Mouse (Mus musculus): ENCODE measurements at regions not wholly inside any gene's neighbourhood (a gene's known extent, or its start where the extent isn't known, plus 50 kb on each side); places are given as distances from the start of the nearest gene placed in this dataset.

GRCm38 (mm10) chr12:51521610-51522120, 71.5 kb upstream of the Coch start:
- no peak for TF ChIP-seq CTCF (IDR thresholded peaks at IDR 0.05; ENCODE audit: low read depth, low read length)
- TF ChIP-seq POLR2A (IDR thresholded peaks at IDR 0.05; ENCODE audit: extremely low read depth, insufficient read depth, low read length): no peak
- WGBS: 85% methylated on average over 2 of the region's 2 CpGs

GRCm38 (mm10) chr12:51523866-51524265, 69.3 kb upstream of the Coch start:
- Histone ChIP-seq H3K9ac (ENCODE audit: low read depth, low read length) (no peak overlapping the region), H3K4me3 (ENCODE audit: insufficient read depth, low read depth, low read length) (no peak overlapping the region), H3K4me1 (ENCODE audit: control insufficient read depth, insufficient read depth, low read length) (peaks cover 4% of the 10 kb centered on the region), H3K36me3 (ENCODE audit: control insufficient read depth, insufficient read depth, low read length) (no peaks in the 10 kb centered on the region), H3K27me3 (ENCODE audit: control insufficient read depth, insufficient read depth, low read length) (no peaks in the 10 kb centered on the region), H3K27ac (replicated peaks; ENCODE audit: insufficient read depth, low read depth, low read length) (peak overlapping the region; percentile 46), H3K79me2 (ENCODE audit: control insufficient read depth, insufficient read depth, low read length) (no peaks in the 10 kb centered on the region)
- TF ChIP-seq CTCF (IDR thresholded peaks at IDR 0.05; ENCODE audit: low read depth, low read length) (no peak), POLR2A (IDR thresholded peaks at IDR 0.05; ENCODE audit: extremely low read depth, insufficient read depth, low read length) (no peak)
- DNase-seq (ENCODE audit: extremely low read depth, low read depth, low spot score): peak; percentile 91
- 12% methylated on average over 4 of the region's 4 CpGs for WGBS

More at GRCm38 (mm10) chr12:51521610-51522120, 71.5 kb upstream of the Coch start:
- no peak overlapping the region for H3K27ac ChIP-seq (replicated peaks; ENCODE audit: insufficient read depth, low read depth, low read length)
- H3K9ac ChIP-seq (ENCODE audit: low read depth, low read length): no peak overlapping the region
- H3K79me2 ChIP-seq (ENCODE audit: control insufficient read depth, insufficient read depth, low read length): no peaks in the 10 kb centered on the region
- no peak overlapping the region for H3K4me3 ChIP-seq (ENCODE audit: insufficient read depth, low read depth, low read length)
- no peak for DNase-seq (ENCODE audit: extremely low read depth, low read depth, low spot score)
- H3K36me3 ChIP-seq (ENCODE audit: control insufficient read depth, insufficient read depth, low read length): no peaks in the 10 kb centered on the region
- H3K4me1 ChIP-seq (ENCODE audit: control insufficient read depth, insufficient read depth, low read length): peaks cover 4% of the 10 kb centered on the region
- H3K27me3 ChIP-seq (ENCODE audit: control insufficient read depth, insufficient read depth, low read length): no peaks in the 10 kb centered on the region

DNA sequence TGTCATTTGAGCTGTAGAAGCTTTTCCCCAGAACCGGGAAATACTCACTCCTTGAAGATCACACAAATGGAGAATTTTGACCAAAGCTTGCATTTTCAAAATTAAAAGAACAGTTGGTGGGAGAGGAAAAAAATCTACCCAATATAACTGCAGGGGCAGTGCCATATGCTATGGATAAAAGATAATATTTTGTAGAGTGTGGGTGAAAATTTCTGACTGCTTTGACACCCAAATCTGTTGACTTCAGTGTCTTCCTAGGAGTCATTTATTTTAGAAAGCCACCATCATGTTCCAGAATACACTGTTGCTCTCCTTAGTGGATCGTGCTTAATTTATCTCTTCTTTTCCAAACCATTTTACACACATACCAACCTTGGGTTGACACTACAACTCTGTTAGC, 65.3 kb upstream of the Coch start:
- Histone ChIP-seq H3K4me1 (ENCODE audit: control insufficient read depth, insufficient read depth, low read length) (peaks cover 4% of the 10 kb centered on the region), H3K4me3 (ENCODE audit: insufficient read depth, low read depth, low read length) (no peak overlapping the region), H3K27ac (replicated peaks; ENCODE audit: insufficient read depth, low read depth, low read length) (no peak overlapping the region), H3K36me3 (ENCODE audit: control insufficient read depth, insufficient read depth, low read length) (no peaks in the 10 kb centered on the region), H3K9ac (ENCODE audit: low read depth, low read length) (no peak overlapping the region), H3K79me2 (ENCODE audit: control insufficient read depth, insufficient read depth, low read length) (no peaks in the 10 kb centered on the region), H3K27me3 (ENCODE audit: control insufficient read depth, insufficient read depth, low read length) (no peaks in the 10 kb centered on the region)
- 95% methylated on average over 2 of the region's 2 CpGs for WGBS
- TF ChIP-seq POLR2A (IDR thresholded peaks at IDR 0.05; ENCODE audit: extremely low read depth, insufficient read depth, low read length) (no peak), CTCF (IDR thresholded peaks at IDR 0.05; ENCODE audit: low read depth, low read length) (no peak)
- no peak for DNase-seq (ENCODE audit: extremely low read depth, low read depth, low spot score)

DNA sequence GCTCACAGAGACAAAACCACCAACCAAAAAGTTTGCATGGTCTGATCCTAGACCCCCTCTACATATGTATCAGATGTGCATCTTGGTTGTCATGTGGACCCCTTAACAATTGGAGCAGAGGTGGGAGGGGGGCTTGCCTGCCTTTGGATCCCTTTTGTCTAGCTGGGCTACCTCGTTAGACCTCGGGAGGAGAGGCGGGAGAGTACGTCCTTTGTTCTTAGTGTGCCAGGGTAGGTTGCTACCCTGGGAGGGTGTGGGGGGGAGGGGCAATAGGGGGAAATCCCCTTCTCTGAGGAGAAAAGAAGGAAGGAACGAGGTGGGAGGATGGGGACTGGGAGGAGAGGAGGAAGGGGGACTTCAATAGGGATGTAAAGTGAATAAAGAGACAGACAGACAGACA, 58.5 kb upstream of the Coch start:
- TF ChIP-seq POLR2A (IDR thresholded peaks at IDR 0.05; ENCODE audit: extremely low read depth, insufficient read depth, low read length) (no peak), CTCF (IDR thresholded peaks at IDR 0.05; ENCODE audit: low read depth, low read length) (no peak)
- H3K27ac ChIP-seq (replicated peaks; ENCODE audit: insufficient read depth, low read depth, low read length): no peak overlapping the region
- 35% methylated on average over 5 of the region's 5 CpGs for whole genome bisulfite sequencing

DNA sequence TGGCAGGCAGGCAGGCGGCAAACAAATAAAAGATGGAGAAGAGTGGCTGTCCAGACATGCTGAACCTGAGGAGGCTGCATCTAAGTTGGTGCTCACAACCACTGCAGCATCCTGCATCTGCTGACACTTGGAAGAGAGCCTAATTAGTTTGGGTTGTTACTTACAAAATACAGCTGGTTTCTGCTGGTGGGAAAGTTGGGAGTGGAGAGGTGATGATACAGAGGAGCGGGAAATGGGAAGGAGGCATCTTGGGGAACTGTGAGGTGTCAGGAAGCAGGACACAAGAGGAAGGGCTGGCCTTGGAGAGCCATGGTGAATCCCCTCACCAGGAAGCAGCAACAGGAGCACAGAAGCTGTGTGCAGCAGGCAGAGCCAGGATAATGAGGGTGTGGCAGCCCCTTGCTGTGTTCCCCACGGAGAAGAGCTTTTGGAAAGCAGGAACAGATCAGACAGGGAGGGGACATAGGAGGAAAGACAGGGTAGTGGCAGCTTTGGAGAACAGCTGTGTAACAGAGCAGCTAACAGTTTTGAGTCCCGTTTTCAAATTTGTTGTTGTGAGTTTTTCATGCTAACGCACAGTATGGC, 58.0 kb upstream of the Coch start:
- H3K9ac ChIP-seq (ENCODE audit: low read depth, low read length): no peak overlapping the region
- no peaks in the 10 kb centered on the region for H3K27me3 ChIP-seq (ENCODE audit: control insufficient read depth, insufficient read depth, low read length)
- TF ChIP-seq POLR2A (IDR thresholded peaks at IDR 0.05; ENCODE audit: extremely low read depth, insufficient read depth, low read length) (no peak), CTCF (IDR thresholded peaks at IDR 0.05; ENCODE audit: low read depth, low read length) (no peak)
- H3K36me3 ChIP-seq (ENCODE audit: control insufficient read depth, insufficient read depth, low read length): no peaks in the 10 kb centered on the region
- 57% methylated on average over 5 of the region's 5 CpGs for WGBS
- no peak overlapping the region for H3K27ac ChIP-seq (replicated peaks; ENCODE audit: insufficient read depth, low read depth, low read length)
- no peaks in the 10 kb centered on the region for H3K4me1 ChIP-seq (ENCODE audit: control insufficient read depth, insufficient read depth, low read length)
- H3K4me3 ChIP-seq (ENCODE audit: insufficient read depth, low read depth, low read length): no peak overlapping the region
- DNase-seq (ENCODE audit: extremely low read depth, low read depth, low spot score): no peak
- no peaks in the 10 kb centered on the region for H3K79me2 ChIP-seq (ENCODE audit: control insufficient read depth, insufficient read depth, low read length)

More for the DNA sequence above, 58.5 kb upstream of the Coch start:
- H3K79me2 ChIP-seq (ENCODE audit: control insufficient read depth, insufficient read depth, low read length): no peaks in the 10 kb centered on the region
- no peak overlapping the region for H3K9ac ChIP-seq (ENCODE audit: low read depth, low read length)
- no peaks in the 10 kb centered on the region for H3K4me1 ChIP-seq (ENCODE audit: control insufficient read depth, insufficient read depth, low read length)
- H3K27me3 ChIP-seq (ENCODE audit: control insufficient read depth, insufficient read depth, low read length): no peaks in the 10 kb centered on the region
- H3K36me3 ChIP-seq (ENCODE audit: control insufficient read depth, insufficient read depth, low read length): no peaks in the 10 kb centered on the region
- no peak overlapping the region for H3K4me3 ChIP-seq (ENCODE audit: insufficient read depth, low read depth, low read length)
- no peak for DNase-seq (ENCODE audit: extremely low read depth, low read depth, low spot score)

Data from liver, adult 2 months (tissue).